In the genomic region with DNA sequence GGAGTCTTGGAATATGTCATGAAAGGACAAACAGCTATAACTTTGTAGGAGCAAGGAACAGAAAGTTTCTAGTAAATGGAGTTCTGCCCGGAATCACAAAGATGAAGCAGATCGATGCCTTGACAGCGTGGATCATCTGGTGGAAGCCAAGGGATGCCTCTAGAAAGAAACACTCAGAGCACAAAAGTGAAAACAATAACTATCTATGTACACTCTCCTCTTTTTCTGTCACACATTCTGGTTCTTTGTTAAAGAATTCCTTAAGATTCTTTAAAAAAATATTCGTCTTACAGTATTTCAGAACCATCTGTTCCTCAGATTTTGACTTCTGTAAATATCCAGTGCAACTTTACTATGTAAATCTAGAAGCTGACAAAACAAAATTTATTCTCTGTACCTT, we compare ENCODE assay signal across 25 mouse cellular contexts.
DNase-seq lines count a peak whose midpoint lies in the region; ATAC-seq lines count a peak whose summit lies in the region.
"Had no signal": no experiment of that assay in that cellular context is flagged by ENCODE, and none has a peak within 500 bp of the region (broad histone marks: within the 10 kb centered on the region; RNA-seq: fewer than 3 reads in every experiment).

No protein-coding gene starts in this region.

- no peaks in the 10 kb centered on the region for H3K27me3 ChIP-seq in embryonic facial prominence, embryonic 13.5 days
- H3K27me3 ChIP-seq in embryonic facial prominence, embryonic 10.5 days (replicated peaks; ENCODE audit: low read depth, poor library complexity, severe bottlenecking): no peaks in the 10 kb centered on the region
- no peaks in the 10 kb centered on the region for H3K27me3 ChIP-seq in midbrain, embryonic 14.5 days (ENCODE audit: control insufficient read depth, insufficient read depth, low read length)
- H3K27me3 ChIP-seq in midbrain, embryonic 16.5 days (ENCODE audit: control insufficient read depth, insufficient read depth, low read depth, low read length): no peaks in the 10 kb centered on the region
- H3K27me3 ChIP-seq: embryonic facial prominence, embryonic 12.5 days; forebrain, embryonic 13.5 days; heart, embryonic 13.5 days had no signal

- no peaks in the 10 kb centered on the region for H3K4me1 ChIP-seq in embryonic facial prominence, embryonic 13.5 days
- H3K4me1 ChIP-seq in embryonic facial prominence, embryonic 10.5 days: peaks cover 8% of the 10 kb centered on the region
- H3K4me1 ChIP-seq in midbrain, embryonic 14.5 days (ENCODE audit: control insufficient read depth, insufficient read depth, low read length): 0 out of 2 replicates have a peak, but pooled peaks cover 4% of the 10 kb centered on the region
- no peaks in the 10 kb centered on the region for H3K4me1 ChIP-seq in midbrain, embryonic 16.5 days (ENCODE audit: control insufficient read depth, insufficient read depth, low read length)
- H3K4me1 ChIP-seq: forebrain, embryonic 13.5 days; heart, embryonic 10.5 days had no signal

- H3K4me3 ChIP-seq in embryonic facial prominence, embryonic 13.5 days: no peak overlapping the region
- H3K4me3 ChIP-seq in embryonic facial prominence, embryonic 10.5 days: no peak overlapping the region
- no peak overlapping the region for H3K4me3 ChIP-seq in midbrain, embryonic 14.5 days (replicated peaks; ENCODE audit: low read depth, low read length)
- H3K4me3 ChIP-seq in midbrain, embryonic 16.5 days (ENCODE audit: low read depth, low read length): no peak overlapping the region
- H3K4me3 ChIP-seq: embryonic facial prominence, embryonic 12.5 days; forebrain, embryonic 13.5 days; heart, adult 2 months; heart, embryonic 10.5 days; heart, embryonic 13.5 days had no signal

- no peaks in the 10 kb centered on the region for H3K9me3 ChIP-seq in embryonic facial prominence, embryonic 13.5 days
- no peaks in the 10 kb centered on the region for H3K9me3 ChIP-seq in embryonic facial prominence, embryonic 10.5 days
- H3K9me3 ChIP-seq in midbrain, embryonic 14.5 days (ENCODE audit: control insufficient read depth, low read length): no peaks in the 10 kb centered on the region
- H3K9me3 ChIP-seq in midbrain, embryonic 16.5 days (replicated peaks; ENCODE audit: control insufficient read depth, low read length, poor library complexity, severe bottlenecking): no peaks in the 10 kb centered on the region
- H3K9me3 ChIP-seq: embryonic facial prominence, embryonic 12.5 days; forebrain, embryonic 13.5 days; heart, embryonic 10.5 days; heart, embryonic 13.5 days had no signal

- WGBS in embryonic facial prominence, embryonic 13.5 days: 54% methylated on average over 4 of the region's 4 CpGs
- 85% methylated on average over 4 of the region's 4 CpGs for WGBS in embryonic facial prominence, embryonic 10.5 days
- WGBS in midbrain, embryonic 14.5 days: 83% methylated on average over 4 of the region's 4 CpGs
- 79% methylated on average over 4 of the region's 4 CpGs for WGBS in midbrain, embryonic 16.5 days

- no peak overlapping the region for H3K4me2 ChIP-seq in embryonic facial prominence, embryonic 13.5 days
- no peak overlapping the region for H3K4me2 ChIP-seq in midbrain, embryonic 14.5 days (ENCODE audit: low read length)
- no peak overlapping the region for H3K4me2 ChIP-seq in midbrain, embryonic 16.5 days (ENCODE audit: low read length)
- H3K4me2 ChIP-seq: embryonic facial prominence, embryonic 12.5 days; forebrain, embryonic 13.5 days; heart, embryonic 13.5 days; hindbrain, embryonic 14.5 days had no signal

- no peak for ATAC-seq in embryonic facial prominence, embryonic 13.5 days (ENCODE audit: insufficient number of reproducible peaks, insufficient read depth, low FRiP score, low TSS enrichment, low read depth)
- peak; percentile 76 for ATAC-seq in frontal cortex, adult (ENCODE audit: low TSS enrichment)
- ATAC-seq in midbrain, embryonic 14.5 days (ENCODE audit: low FRiP score, low TSS enrichment): no peak
- no peak for ATAC-seq in midbrain, embryonic 16.5 days
- ATAC-seq: inflammation-experienced regulatory T-cells, adult 6 months; intestine, embryonic 16.5 days; Patski had no signal

- peak overlapping the region; percentile 34 for H3K27ac ChIP-seq in embryonic facial prominence, embryonic 13.5 days
- H3K27ac ChIP-seq in embryonic facial prominence, embryonic 10.5 days (replicated peaks): no peak overlapping the region
- H3K27ac ChIP-seq in midbrain, embryonic 14.5 days (replicated peaks; ENCODE audit: low read depth, low read length): no peak overlapping the region
- H3K27ac ChIP-seq in midbrain, embryonic 16.5 days (ENCODE audit: low read length): no peak overlapping the region
- H3K27ac ChIP-seq: embryonic facial prominence, embryonic 12.5 days; forebrain, embryonic 13.5 days; heart, adult 2 months; heart, embryonic 10.5 days; heart, embryonic 13.5 days; hindbrain, embryonic 14.5 days; hindbrain, postnatal 0 days had no signal

- H3K9ac ChIP-seq in embryonic facial prominence, embryonic 13.5 days: no peak overlapping the region
- no peak overlapping the region for H3K9ac ChIP-seq in midbrain, embryonic 14.5 days (replicated peaks; ENCODE audit: low read length)
- H3K9ac ChIP-seq in midbrain, embryonic 16.5 days (ENCODE audit: low read depth, low read length): no peak overlapping the region
- H3K9ac ChIP-seq: embryonic facial prominence, embryonic 12.5 days; forebrain, embryonic 13.5 days; heart, embryonic 13.5 days; hindbrain, embryonic 14.5 days had no signal

- H3K36me3 ChIP-seq in embryonic facial prominence, embryonic 13.5 days: no peaks in the 10 kb centered on the region
- no peaks in the 10 kb centered on the region for H3K36me3 ChIP-seq in embryonic facial prominence, embryonic 10.5 days (replicated peaks)
- H3K36me3 ChIP-seq in midbrain, embryonic 14.5 days (ENCODE audit: control insufficient read depth, insufficient read depth, low read length): no peaks in the 10 kb centered on the region
- no peaks in the 10 kb centered on the region for H3K36me3 ChIP-seq in midbrain, embryonic 16.5 days (ENCODE audit: control insufficient read depth, insufficient read depth, low read length)
- H3K36me3 ChIP-seq: embryonic facial prominence, embryonic 12.5 days; heart, embryonic 10.5 days; heart, embryonic 13.5 days had no signal

- DNase-seq in embryonic facial prominence, embryonic 10.5 days (ENCODE audit: low spot score): no peak
- DNase-seq in frontal cortex, postnatal 10 days (ENCODE audit: low spot score in 2 of 2): no peak
- DNase-seq in midbrain, embryonic 14.5 days: peak; percentile 2
- no peak for DNase-seq in urinary bladder, postnatal 25 days (ENCODE audit: low spot score)
- DNase-seq: adrenal gland, postnatal 10 days; adrenal gland, postnatal 36 days; cerebellum, adult 18-20 months; cerebellum, adult 9-10 months; gastrocnemius, postnatal 10 days; gastrocnemius, postnatal 36 days; heart, adult 2 months; heart, postnatal 14 days; heart, postnatal 4 days had no signal
